Mouse (Mus musculus) left cerebral cortex, adult 9 months (tissue): ENCODE measurements at regions not wholly inside any gene's neighbourhood (a gene's known extent, or its start where the extent isn't known, plus 50 kb on each side); places are given as distances from the start of the nearest gene placed in this dataset.
"Not testable (repeated sequence)": the region's sequence is repeated elsewhere in the genome, so short reads cannot be mapped to it uniquely, and the experiment has no call there.

Source experiments
- DNase-seq, 2 experiments: peaks; one replicate each; pipeline ENCODE4 v3.0.0; 2022; ENCODE audit warnings: low spot score in 2 of 2

- peak in 1 of 2 experiments; percentile 1 for DNase-seq
Measured at GRCm38 (mm10) chr2:160507816-160508564, 137.7 kb upstream of the Top1 start.

GRCm38 (mm10) chr2:160510159-160510558 lies 135.5 kb upstream of the Top1 start:
- no peak for DNase-seq

- no peak for DNase-seq
Measured at GRCm38 (mm10) chr2:160510635-160511421, 134.9 kb upstream of the Top1 start.

GRCm38 (mm10) chr2:160515621-160516020 lies 130.1 kb upstream of the Top1 start:
- no peak for DNase-seq

- DNase-seq: no peak
Measured at GRCm38 (mm10) chr2:160516526-160516925, 129.2 kb upstream of the Top1 start.

- no peak for DNase-seq
Measured at GRCm38 (mm10) chr2:160525301-160526205, 120.1 kb upstream of the Top1 start.

GRCm38 (mm10) chr2:160526377-160527125 lies 119.1 kb upstream of the Top1 start:
- no peak for DNase-seq

GRCm38 (mm10) chr2:160529306-160529705 lies 116.4 kb upstream of the Top1 start:
- no peak for DNase-seq

- no peak for DNase-seq
Measured at GRCm38 (mm10) chr2:160530377-160530776, 115.3 kb upstream of the Top1 start.

GRCm38 (mm10) chr2:160537319-160537719 lies 108.4 kb upstream of the Top1 start:
- DNase-seq: no peak

- DNase-seq: no peak
Measured at GRCm38 (mm10) chr2:160545527-160545926, 100.2 kb upstream of the Top1 start.

GRCm38 (mm10) chr2:160552121-160552669 lies 93.5 kb upstream of the Top1 start:
- no peak for DNase-seq

GRCm38 (mm10) chr2:160561711-160562110 lies 84.0 kb upstream of the Top1 start:
- DNase-seq: no peak

GRCm38 (mm10) chr2:160567813-160568212 lies 77.9 kb upstream of the Top1 start:
- no peak for DNase-seq

GRCm38 (mm10) chr2:160569496-160569895 lies 76.2 kb upstream of the Top1 start:
- DNase-seq: no peak

GRCm38 (mm10) chr2:160578384-160579320 lies 67.0 kb upstream of the Top1 start:
- peak in 1 of 2 experiments; percentile 89 for DNase-seq

- DNase-seq: no peak
Measured at GRCm38 (mm10) chr2:160580250-160580649, 65.4 kb upstream of the Top1 start.

- no peak for DNase-seq
Measured at GRCm38 (mm10) chr2:160581029-160581428, 64.7 kb upstream of the Top1 start.

GRCm38 (mm10) chr2:160583034-160583433 lies 62.7 kb upstream of the Top1 start:
- not testable (repeated sequence) for DNase-seq

- DNase-seq: no peak
Measured at GRCm38 (mm10) chr2:160583506-160583905, 62.2 kb upstream of the Top1 start.
